Mouse (Mus musculus) heart, postnatal 0 days (tissue): ENCODE data around the gene Ptprc. TPM values are rescaled to one million over a fixed set of nuclear protein-coding genes. Genes with fewer than 3 reads are reported as not detected.

Experiments
- ATAC-seq: fragments of 200-750 bp; cut with Nextera tagmentation; 2 replicates; pipeline ENCODE4 v1.8.0; 2017; ENCODE audit warnings: low read depth, moderate number of reproducible peaks, moderate library complexity; ENCODE audit not compliant: insufficient read depth
- DNase-seq: peaks from one replicate; pipeline ENCODE4 v3.0.0-alpha.2; 2016; ENCODE audit warnings: low spot score
- H3K27ac ChIP-seq: fragments of 300-500 bp; sonication (generic); 2 replicates; pipeline ENCODE4 v1.5.1; 2014; ENCODE audit warnings: low read depth, mild to moderate bottlenecking
- H3K27me3 ChIP-seq: fragments of 300-500 bp; sonication (generic); 2 replicates; pipeline ENCODE4 v1.6.1; 2014; ENCODE audit warnings: low read length, mixed read lengths; ENCODE audit not compliant: control insufficient read depth, insufficient read depth
- H3K36me3 ChIP-seq: fragments of 300-500 bp; sonication (generic); replicated peaks from 2 replicates; pipeline ENCODE4 v1.6.1; 2014; ENCODE audit warnings: low read length, mixed read lengths; ENCODE audit not compliant: control insufficient read depth, insufficient read depth
- H3K4me1 ChIP-seq: fragments of 300-500 bp; sonication (generic); 2 replicates; pipeline ENCODE4 v1.6.1; 2014; ENCODE audit warnings: antibody characterized with exemption; ENCODE audit not compliant: control insufficient read depth, insufficient read depth
- H3K4me2 ChIP-seq: fragments of 300-500 bp; sonication (generic); 2 replicates; pipeline ENCODE4 v1.6.1; 2014; ENCODE audit warnings: low read depth, mild to moderate bottlenecking, low read length, moderate library complexity
- H3K4me3 ChIP-seq: fragments of 300-500 bp; sonication (generic); 2 replicates; pipeline ENCODE4 v1.5.1; 2014; ENCODE audit warnings: low read depth, low read length
- H3K9ac ChIP-seq: fragments of 300-500 bp; sonication (generic); replicated peaks from 2 replicates; pipeline ENCODE4 v1.6.1; 2014; ENCODE audit warnings: low read depth, low read length, mixed read lengths
- H3K9me3 ChIP-seq: fragments of 300-500 bp; sonication (generic); replicated peaks from 2 replicates; pipeline ENCODE4 v1.6.1; 2016; ENCODE audit warnings: low read length; ENCODE audit not compliant: control insufficient read depth
- CTCF ChIP-seq: IDR thresholded peaks from 2 replicates; pipeline ENCODE4 v1.5.1; 2016; ENCODE audit warnings: antibody characterized with exemption, control low read depth, low read depth
- EP300 ChIP-seq: IDR thresholded peaks from 2 replicates; pipeline ENCODE4 v1.6.1; 2016; ENCODE audit warnings: antibody characterized with exemption, low read depth
- WGBS: fragments of 180-500 bp; shearing (Covaris S2); extraction: QIAGEN DNeasy Blood & Tissue Kit; methylation state at CpG from one replicate; pipeline ENCODE4 v1.1.7; 2014; 5-methylcytosine and 5-hydroxymethylcytosine counted together
- polyA plus RNA-seq: library from polyadenylated mRNA; unstranded; fragments of >200 nt; fragmentation: Nextera tagmentation; extraction: Ambion mirVana; gene quantifications from 2 replicates; pipeline ENCODE4 v1.2.1, GENCODE M21; 2015
- total RNA-seq: library from RNA; depleted of rRNA; stranded (reverse); fragments of >200 nt; gene quantifications from 2 replicates; pipeline ENCODE4 v1.2.3, GENCODE M21; 2014; ENCODE audit warnings: low replicate concordance

Gene Ptprc
- total and polyA plus RNA-seq, 2 experiments from 2014 or later, result 1.2 to 2.3 TPM

GRCm38 (mm10) chr1:138039201-138039600 lies 136.3 kb downstream of the Ptprc start:
- Histone ChIP-seq H3K9me3 (no peaks in the 10 kb centered on the region), H3K9ac (no peak overlapping the region), H3K4me1 (no peaks in the 10 kb centered on the region), H3K36me3 (no peaks in the 10 kb centered on the region), H3K4me3 (no peak overlapping the region), H3K27me3 (no peaks in the 10 kb centered on the region), H3K4me2 (no peak overlapping the region), H3K27ac (no peak overlapping the region)
- TF ChIP-seq EP300 (no peak), CTCF (no peak)
- WGBS, result 21% methylated on average over 1 of the region's 1 CpGs
- DNase-seq, result peak; percentile 18
- ATAC-seq, result peak; percentile 30; the same call in 1 of the 2 replicates

DNA sequence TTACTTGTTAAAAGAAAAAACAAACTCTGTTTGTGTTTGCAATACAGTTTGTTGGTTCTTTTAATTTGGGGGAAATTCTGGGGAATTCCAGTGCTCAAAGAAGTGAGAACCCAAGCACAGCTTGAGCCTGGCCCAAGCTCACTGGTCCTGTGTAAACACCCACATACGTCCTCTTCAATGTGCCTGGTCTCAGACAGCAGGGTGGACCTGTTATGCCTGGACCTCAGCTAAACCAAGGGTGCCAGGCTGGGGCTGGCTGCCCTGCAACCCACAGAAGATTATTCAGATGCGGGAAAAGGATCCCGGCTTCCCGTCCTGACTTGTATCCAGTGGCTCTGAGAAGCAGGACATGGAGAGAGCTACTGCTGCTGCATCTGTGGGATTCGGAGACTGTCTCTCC lies 138.0 kb downstream of the Ptprc start:
- Histone ChIP-seq H3K4me1 (no peaks in the 10 kb centered on the region), H3K4me3 (no peak overlapping the region), H3K9me3 (no peaks in the 10 kb centered on the region), H3K4me2 (no peak overlapping the region), H3K27ac (no peak overlapping the region), H3K36me3 (no peaks in the 10 kb centered on the region), H3K27me3 (no peaks in the 10 kb centered on the region), H3K9ac (no peak overlapping the region)
- ATAC-seq, result no peak
- WGBS, result 52% methylated on average over 5 of the region's 5 CpGs
- no peak for TF ChIP-seq CTCF
- TF ChIP-seq EP300, result no peak
- no peak for DNase-seq

GRCm38 (mm10) chr1:138029649-138030048 lies 145.9 kb downstream of the Ptprc start:
- ATAC-seq (no peak), DNase-seq (no peak)
- TF ChIP-seq CTCF (no peak), EP300 (no peak)
- Histone ChIP-seq H3K9me3 (no peaks in the 10 kb centered on the region), H3K4me2 (no peak overlapping the region), H3K4me1 (no peaks in the 10 kb centered on the region), H3K36me3 (no peaks in the 10 kb centered on the region), H3K4me3 (no peak overlapping the region), H3K9ac (no peak overlapping the region), H3K27ac (no peak overlapping the region), H3K27me3 (no peaks in the 10 kb centered on the region)
- 59% methylated on average over 4 of the region's 4 CpGs for WGBS

DNA sequence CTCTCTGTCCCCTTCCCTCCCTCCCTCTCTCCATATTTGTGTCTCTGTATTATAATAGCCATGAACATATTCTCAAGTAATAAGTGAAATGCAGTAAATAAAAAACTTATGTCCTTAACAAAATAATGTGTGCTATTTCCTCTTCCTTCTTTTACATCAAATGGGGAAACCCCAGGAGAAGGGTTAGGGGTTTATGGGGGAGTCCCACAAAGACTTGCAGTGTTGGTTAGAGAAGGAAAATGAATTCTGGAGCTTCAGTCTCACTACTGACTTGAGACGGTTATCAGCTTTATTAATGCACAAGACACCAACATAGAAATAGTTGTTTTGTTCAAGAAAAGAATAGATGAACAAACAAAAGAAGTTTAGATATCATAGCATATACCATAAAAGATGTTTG lies 150.2 kb downstream of the Ptprc start:
- no peak overlapping the region for H3K27ac ChIP-seq
- H3K9ac ChIP-seq, result no peak overlapping the region
- no peak for ATAC-seq
- 74% methylated on average over 1 of the region's 1 CpGs for WGBS
- H3K9me3 ChIP-seq, result no peaks in the 10 kb centered on the region
- H3K4me3 ChIP-seq, result no peak overlapping the region
- H3K36me3 ChIP-seq, result no peaks in the 10 kb centered on the region
- no peak overlapping the region for H3K4me2 ChIP-seq
- no peak for DNase-seq
- H3K27me3 ChIP-seq, result no peaks in the 10 kb centered on the region
- TF ChIP-seq CTCF (no peak), EP300 (no peak)
- H3K4me1 ChIP-seq, result no peaks in the 10 kb centered on the region

DNA sequence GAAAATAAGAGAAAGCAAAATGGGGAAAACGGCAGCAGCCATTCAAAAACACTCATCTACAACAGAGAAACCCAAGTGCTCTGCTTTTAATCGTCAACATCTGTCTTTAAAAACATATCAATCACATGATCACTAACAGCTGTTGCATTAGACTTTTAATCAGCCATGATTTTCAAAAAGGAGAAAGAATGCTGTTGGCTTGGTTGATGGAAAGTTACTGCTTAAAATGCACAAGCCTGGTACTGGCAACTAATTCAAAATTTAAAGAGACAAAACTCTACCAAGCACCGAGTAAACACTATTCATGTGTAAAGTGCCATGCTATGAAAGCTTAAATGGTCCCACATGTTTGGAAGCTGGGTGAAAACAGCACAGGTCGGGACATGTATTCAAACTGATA lies 151.9 kb downstream of the Ptprc start:
- TF ChIP-seq EP300 (no peak), CTCF (no peak)
- Histone ChIP-seq H3K4me1 (no peaks in the 10 kb centered on the region), H3K27ac (no peak overlapping the region), H3K9ac (no peak overlapping the region), H3K4me2 (no peak overlapping the region), H3K4me3 (no peak overlapping the region), H3K27me3 (no peaks in the 10 kb centered on the region), H3K36me3 (no peaks in the 10 kb centered on the region), H3K9me3 (no peaks in the 10 kb centered on the region)
- 63% methylated on average over 4 of the region's 4 CpGs for WGBS
- no peak for DNase-seq
- ATAC-seq, result no peak

DNA sequence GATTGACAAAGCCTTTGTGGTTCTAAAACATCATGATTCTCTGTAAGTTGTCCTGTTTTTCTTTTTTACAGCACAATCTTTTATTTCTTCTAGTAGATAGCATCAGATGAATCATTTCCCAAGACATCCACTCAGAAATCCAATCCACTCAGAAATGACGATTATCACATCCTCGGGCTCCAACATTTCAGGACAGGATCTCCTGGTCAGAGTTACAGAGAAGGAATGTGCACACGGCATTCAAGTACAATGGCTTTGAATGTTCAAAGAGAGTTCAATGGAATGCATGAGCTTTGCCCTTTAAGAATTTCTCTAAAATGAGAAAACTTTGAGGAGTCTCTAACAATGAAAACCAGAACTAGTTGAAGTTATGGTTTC lies 152.6 kb downstream of the Ptprc start:
- Histone ChIP-seq H3K4me1 (no peaks in the 10 kb centered on the region), H3K4me3 (no peak overlapping the region), H3K9me3 (no peaks in the 10 kb centered on the region), H3K27me3 (no peaks in the 10 kb centered on the region), H3K9ac (no peak overlapping the region), H3K36me3 (no peaks in the 10 kb centered on the region), H3K4me2 (no peak overlapping the region), H3K27ac (no peak overlapping the region)
- DNase-seq (no peak), ATAC-seq (no peak)
- TF ChIP-seq CTCF, result no peak
- TF ChIP-seq EP300, result no peak
- WGBS, result 40% methylated on average over 3 of the region's 3 CpGs
